Mouse (Mus musculus): Measurements from ENCODE around the gene 3110021N24Rik.
"Not testable (repeated sequence)": the region's sequence is repeated elsewhere in the genome, so short reads cannot be mapped to it uniquely, and the experiment has no call there.

Gene 3110021N24Rik

GRCm38 (mm10) chr4:108719349-108719748 is at the start of gene 3110021N24Rik:
3110021N24Rik (plus strand) TSS chr4:108719649.
- no peak for DNase-seq (ENCODE audit: low read depth)

GRCm38 (mm10) chr4:108686156-108686555 is 33.3 kb upstream of the 3110021N24Rik start:
- no peak for DNase-seq (ENCODE audit: low read depth)

GRCm38 (mm10) chr4:108687098-108687497 is 32.4 kb upstream of the 3110021N24Rik start:
- DNase-seq (ENCODE audit: low read depth), result not testable (repeated sequence)

GRCm38 (mm10) chr4:108690479-108690878 is 29.0 kb upstream of the 3110021N24Rik start:
- no peak for DNase-seq (ENCODE audit: low read depth)

- no peak for DNase-seq (ENCODE audit: low read depth)
Observed at GRCm38 (mm10) chr4:108691469-108691868, 28.0 kb upstream of the 3110021N24Rik start.

GRCm38 (mm10) chr4:108696934-108697333 is 22.5 kb upstream of the 3110021N24Rik start:
- peak; percentile 14 for DNase-seq (ENCODE audit: low read depth)

- no peak for DNase-seq (ENCODE audit: low read depth)
Observed at GRCm38 (mm10) chr4:108708209-108708608, 11.2 kb upstream of the 3110021N24Rik start.

GRCm38 (mm10) chr4:108721245-108721784 is 1.9 kb downstream of the 3110021N24Rik start:
- DNase-seq (ENCODE audit: low read depth), result no peak

GRCm38 (mm10) chr4:108724102-108724501 is 4.7 kb downstream of the 3110021N24Rik start:
- DNase-seq (ENCODE audit: low read depth), result no peak

GRCm38 (mm10) chr4:108730450-108730849 is 11.0 kb downstream of the 3110021N24Rik start:
- DNase-seq (ENCODE audit: low read depth), result no peak

- DNase-seq (ENCODE audit: low read depth), result no peak
Observed at GRCm38 (mm10) chr4:108731582-108731981, 12.1 kb downstream of the 3110021N24Rik start.

- DNase-seq (ENCODE audit: low read depth), result no peak
Observed at GRCm38 (mm10) chr4:108746160-108746873, 26.9 kb downstream of the 3110021N24Rik start.

- no peak for DNase-seq (ENCODE audit: low read depth)
Observed at GRCm38 (mm10) chr4:108759583-108759982, 40.1 kb downstream of the 3110021N24Rik start.

GRCm38 (mm10) chr4:108768527-108768926 is 49.1 kb downstream of the 3110021N24Rik start:
- no peak for DNase-seq (ENCODE audit: low read depth)

- DNase-seq (ENCODE audit: low read depth), result no peak
Observed at GRCm38 (mm10) chr4:108779763-108780056, 60.3 kb downstream of the 3110021N24Rik start.

- DNase-seq (ENCODE audit: low read depth), result peak; percentile 40
Observed at GRCm38 (mm10) chr4:108780057-108780863, 60.8 kb downstream of the 3110021N24Rik start, which contains the start of gene Zfyve9. Zfyve9 (minus strand) TSS chr4:108780798.

GRCm38 (mm10) chr4:108780864-108781205 is 61.4 kb downstream of the 3110021N24Rik start:
- DNase-seq (ENCODE audit: low read depth), result no peak

GRCm38 (mm10) chr4:108781596-108781995 is 62.1 kb downstream of the 3110021N24Rik start:
- DNase-seq (ENCODE audit: low read depth), result no peak

GRCm38 (mm10) chr4:108782421-108783085 is 63.1 kb downstream of the 3110021N24Rik start:
- no peak for DNase-seq (ENCODE audit: low read depth)

GRCm38 (mm10) chr4:108789258-108789936 is 69.9 kb downstream of the 3110021N24Rik start:
- no peak for DNase-seq (ENCODE audit: low read depth)

- DNase-seq (ENCODE audit: low read depth), result no peak
Observed at GRCm38 (mm10) chr4:108790507-108790906, 71.1 kb downstream of the 3110021N24Rik start.

- no peak for DNase-seq (ENCODE audit: low read depth)
Observed at GRCm38 (mm10) chr4:108793941-108794340, 74.5 kb downstream of the 3110021N24Rik start.

Data from c-Kit-positive CD71-positive TER-119-negative erythroid progenitor cells, embryonic 14.5 days (primary cell).